Mouse (Mus musculus) lung, embryonic 15.5 days (tissue): ENCODE results near the gene Fam118b. TPM values are rescaled to one million over a fixed set of nuclear protein-coding genes. Genes with fewer than 3 reads are reported as not detected.

Source experiments
- ATAC-seq: fragments of 200-750 bp; cut with Nextera tagmentation; 2 replicates; pipeline ENCODE4 v1.8.0; 2017; ENCODE audit warnings: moderate number of reproducible peaks, borderline replicate concordance; ENCODE audit not compliant: low FRiP score, low TSS enrichment; ENCODE audit errors: extremely low read depth
- H3K27ac ChIP-seq: fragments of 300-500 bp; sonication (generic); 2 replicates; pipeline ENCODE4 v1.5.1; 2015; ENCODE audit warnings: moderate library complexity, mild to moderate bottlenecking, inconsistent platforms
- H3K27me3 ChIP-seq: fragments of 300-500 bp; sonication (generic); 2 replicates; pipeline ENCODE4 v1.6.1; 2015; ENCODE audit warnings: inconsistent platforms
- H3K36me3 ChIP-seq: fragments of 300-500 bp; sonication (generic); 2 replicates; pipeline ENCODE4 v1.6.1; 2015; ENCODE audit warnings: inconsistent platforms
- H3K4me1 ChIP-seq: fragments of 300-500 bp; sonication (generic); 2 replicates; pipeline ENCODE4 v1.6.1; 2015; ENCODE audit warnings: inconsistent platforms
- H3K4me2 ChIP-seq: fragments of 300-500 bp; sonication (generic); 2 replicates; pipeline ENCODE4 v1.6.1; 2015; ENCODE audit warnings: inconsistent platforms, mild to moderate bottlenecking, moderate library complexity
- H3K4me3 ChIP-seq: fragments of 300-500 bp; sonication (generic); 2 replicates; pipeline ENCODE4 v1.5.1; 2015; ENCODE audit warnings: mild to moderate bottlenecking, inconsistent platforms
- H3K9ac ChIP-seq: fragments of 300-500 bp; sonication (generic); 2 replicates; pipeline ENCODE4 v1.6.1; 2015; ENCODE audit warnings: inconsistent platforms
- H3K9me3 ChIP-seq: fragments of 300-500 bp; sonication (generic); 2 replicates; pipeline ENCODE4 v1.6.1; 2016; ENCODE audit warnings: inconsistent platforms
- WGBS: fragments of 180-500 bp; shearing (Covaris S2); methylation state at CpG from one replicate; pipeline ENCODE4 v1.1.7; 2015; 5-methylcytosine and 5-hydroxymethylcytosine counted together
- polyA plus RNA-seq: library from polyadenylated mRNA; unstranded; fragments of >200 nt; fragmentation: Nextera tagmentation; extraction: Ambion mirVana; gene quantifications from 2 replicates; pipeline ENCODE4 v1.2.1, GENCODE M21; 2015

Fam118b gene
- polyA plus RNA-seq, 1 experiment from 2014 or later: 36.7 TPM

DNA sequence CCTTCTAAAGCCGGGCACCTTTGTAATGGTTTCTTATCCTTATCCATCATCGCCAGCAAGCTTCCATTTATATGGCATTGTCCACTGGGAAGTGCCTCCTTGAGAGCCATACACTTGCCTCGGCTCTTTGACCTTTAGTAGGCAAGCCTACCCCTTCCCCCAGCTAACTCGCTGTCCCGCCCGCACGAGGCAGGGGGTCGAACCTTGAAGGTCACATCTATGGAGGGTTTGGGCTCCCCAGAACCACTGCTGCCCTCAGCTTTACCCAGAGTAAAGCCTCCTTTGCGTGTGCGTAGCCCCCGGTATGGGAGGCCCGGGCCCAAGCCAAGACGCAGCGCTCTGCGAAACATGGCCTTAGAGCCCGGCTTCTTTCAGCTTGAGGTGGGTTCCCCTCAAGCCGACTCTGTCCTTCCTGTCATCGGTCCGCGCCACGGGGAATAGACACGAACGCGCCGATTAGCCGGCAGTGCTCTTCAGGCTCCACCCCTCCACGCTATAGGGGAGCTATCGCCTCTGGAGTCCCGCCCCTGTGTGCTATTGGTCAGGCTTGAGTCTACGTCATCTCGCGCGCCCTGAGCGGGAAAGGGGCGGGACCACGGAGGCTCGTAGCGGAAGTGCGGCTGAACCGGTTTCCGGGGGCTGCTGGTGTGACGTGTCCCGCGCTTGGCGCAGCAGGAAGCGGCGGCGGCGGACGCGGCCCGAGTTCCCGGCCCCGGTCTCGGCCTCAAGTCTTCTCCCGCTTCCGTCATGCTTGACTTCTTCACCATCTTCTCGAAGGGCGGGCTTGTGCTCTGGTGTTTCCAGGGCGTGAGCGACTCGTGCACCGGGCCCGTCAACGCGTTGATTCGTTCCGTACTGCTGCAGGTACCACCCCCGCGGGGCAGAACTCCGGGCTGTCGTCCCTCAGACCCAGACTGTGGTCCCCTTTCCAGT lies 56.8 kb downstream of the Fam118b start, which contains the start of gene Foxred1:
Foxred1 (minus strand) TSS at position 514 of the 933 bp plus-strand sequence.
- H3K27me3 ChIP-seq: no peaks in the 10 kb centered on the region
- H3K9ac ChIP-seq: peak within 1 kb of the TSS; percentile 76
- H3K4me2 ChIP-seq: peak within 1 kb of the TSS; percentile 82
- H3K27ac ChIP-seq: peak within 1 kb of the TSS; percentile 66
- peak; percentile 100 for ATAC-seq
- H3K4me3 ChIP-seq: peak within 1 kb of the TSS; percentile 76
- peaks cover 65% of the 10 kb centered on the region for H3K36me3 ChIP-seq
- H3K4me1 ChIP-seq: peaks cover 16% of the 10 kb centered on the region
- WGBS: under 1% methylated on average over 72 of the region's 72 CpGs
- no peaks in the 10 kb centered on the region for H3K9me3 ChIP-seq

DNA sequence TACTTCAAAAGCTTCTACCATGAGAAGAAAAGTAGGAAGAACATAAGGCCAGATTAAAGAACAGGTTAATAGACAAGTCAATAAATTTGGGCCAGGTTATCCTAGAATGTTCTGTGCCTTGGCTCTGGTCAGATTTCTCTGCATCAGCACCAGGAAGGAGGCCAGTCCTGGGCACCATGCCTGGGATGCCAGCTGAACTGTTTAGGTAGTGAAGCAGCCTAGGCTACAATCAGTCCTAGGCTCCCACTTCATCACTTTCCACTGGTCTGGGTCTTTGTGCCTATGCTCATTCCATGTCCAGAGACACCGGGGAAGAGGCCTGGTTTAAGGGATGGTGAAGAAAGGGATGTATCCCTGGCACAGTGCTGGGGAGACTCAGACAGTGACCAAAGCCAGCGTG lies 63.2 kb downstream of the Fam118b start:
- Histone ChIP-seq H3K27ac (no peak overlapping the region), H3K36me3 (peaks cover 44% of the 10 kb centered on the region), H3K9ac (no peak overlapping the region), H3K27me3 (no peaks in the 10 kb centered on the region), H3K4me1 (peaks cover 7% of the 10 kb centered on the region; the same call in 1 of the 2 replicates), H3K9me3 (no peaks in the 10 kb centered on the region), H3K4me3 (no peak overlapping the region), H3K4me2 (no peak overlapping the region)
- WGBS: 91% methylated on average over 2 of the region's 2 CpGs
- no peak for ATAC-seq

DNA sequence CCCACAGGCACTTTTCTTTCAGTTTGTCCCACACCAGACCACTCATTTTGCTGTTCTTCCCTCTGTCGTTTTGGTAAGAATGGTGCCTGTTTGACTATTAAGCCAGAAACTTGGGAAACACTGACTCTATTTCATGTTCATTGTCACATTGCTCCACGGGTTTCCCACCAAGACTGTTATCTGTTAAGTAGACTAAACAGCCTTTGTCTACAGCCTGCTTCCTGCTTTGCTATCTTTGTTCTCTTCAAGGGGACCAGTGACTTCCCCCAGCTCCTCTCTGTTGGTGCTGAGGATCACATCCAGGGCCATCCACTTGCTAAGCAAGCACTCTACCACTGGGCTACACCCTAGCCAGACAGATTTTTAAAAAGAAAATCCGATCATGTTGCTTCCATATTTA lies 64.1 kb downstream of the Fam118b start:
- no peak for ATAC-seq
- Histone ChIP-seq H3K9me3 (no peaks in the 10 kb centered on the region), H3K9ac (no peak overlapping the region), H3K4me2 (no peak overlapping the region), H3K27me3 (no peaks in the 10 kb centered on the region), H3K36me3 (peaks cover 40% of the 10 kb centered on the region), H3K27ac (no peak overlapping the region), H3K4me1 (peaks cover 7% of the 10 kb centered on the region; the same call in 1 of the 2 replicates), H3K4me3 (no peak overlapping the region)
- WGBS: 40% methylated on average over 3 of the region's 3 CpGs

GRCm38 (mm10) chr9:35200529-35201060 lies 67.0 kb downstream of the Fam118b start:
- peak overlapping the region; percentile 64 for H3K4me3 ChIP-seq
- H3K9ac ChIP-seq: peak overlapping the region; percentile 65
- no peaks in the 10 kb centered on the region for H3K27me3 ChIP-seq
- no peak for ATAC-seq
- no peak overlapping the region for H3K27ac ChIP-seq
- H3K4me2 ChIP-seq: peak overlapping the region; percentile 74
- WGBS: 52% methylated on average over 9 of the region's 9 CpGs
- H3K9me3 ChIP-seq: no peaks in the 10 kb centered on the region
- H3K4me1 ChIP-seq: peaks cover 7% of the 10 kb centered on the region; the same call in 1 of the 2 replicates
- H3K36me3 ChIP-seq: 0 out of 2 replicates have a peak, but pooled peaks cover 12% of the 10 kb centered on the region

- H3K9me3 ChIP-seq: no peaks in the 10 kb centered on the region
- no peaks in the 10 kb centered on the region for H3K27me3 ChIP-seq
- H3K27ac ChIP-seq: peak within 1 kb of the TSS; percentile 48; the same call in 1 of the 2 replicates
- ATAC-seq: peak; percentile 93
- peaks cover 7% of the 10 kb centered on the region; the same call in 1 of the 2 replicates for H3K4me1 ChIP-seq
- 0 out of 2 replicates have a peak, but pooled peaks cover 6% of the 10 kb centered on the region for H3K36me3 ChIP-seq
- H3K4me3 ChIP-seq: peak within 1 kb of the TSS; percentile 64
- WGBS: under 1% methylated on average over 44 of the region's 44 CpGs
- peak within 1 kb of the TSS; percentile 74 for H3K4me2 ChIP-seq
- peak within 1 kb of the TSS; percentile 65 for H3K9ac ChIP-seq
Observed at GRCm38 (mm10) chr9:35199772-35200471, 67.7 kb downstream of the Fam118b start, which contains the start of the genes Srpr and Tirap. Gene Srpr (plus strand): TSS chr9:35200175. Gene Tirap (minus strand): TSS chr9:35200291.

DNA sequence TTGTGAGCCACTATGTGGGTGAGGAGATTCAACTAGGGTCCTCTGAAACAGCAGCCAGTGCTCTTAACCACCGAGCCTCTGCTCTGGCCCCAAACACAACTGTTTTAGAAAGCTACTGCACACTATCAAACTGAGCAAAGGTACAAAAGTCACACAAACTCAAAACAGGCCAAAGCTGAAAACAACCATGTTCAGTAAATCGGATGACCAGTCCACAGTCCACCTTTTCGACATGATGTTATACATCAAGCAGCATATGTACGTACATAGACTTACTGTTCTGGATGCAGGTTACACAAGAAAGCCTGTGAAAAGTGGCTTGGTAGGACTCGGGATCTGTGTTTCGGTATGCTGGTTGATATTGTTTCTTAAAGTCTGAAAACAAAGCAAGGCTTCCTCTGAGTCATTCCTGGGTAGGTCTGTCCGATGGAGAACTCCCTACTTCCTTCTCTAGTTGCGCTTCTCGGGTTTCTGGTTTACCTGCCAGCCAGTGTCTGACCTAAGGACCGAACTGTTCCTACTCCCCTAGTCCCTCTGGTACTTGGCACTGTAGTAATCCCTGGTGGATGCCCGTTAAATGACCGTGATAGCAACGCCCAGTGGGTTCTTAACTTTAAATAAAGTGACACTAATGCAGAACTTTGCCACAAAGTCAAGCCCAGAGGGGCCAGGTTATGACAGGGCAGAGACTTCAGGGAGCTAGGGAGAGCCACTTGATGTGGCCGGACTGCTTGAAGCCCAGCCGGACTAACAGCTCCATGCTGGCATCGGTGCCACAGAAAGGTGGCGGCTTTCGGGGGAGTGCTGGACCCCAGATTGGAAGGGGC lies 68.4 kb downstream of the Fam118b start:
- Histone ChIP-seq H3K4me1 (peaks cover 7% of the 10 kb centered on the region; the same call in 1 of the 2 replicates), H3K36me3 (0 out of 2 replicates have a peak, but pooled peaks cover under 1% of the 10 kb centered on the region), H3K9ac (peak overlapping the region; percentile 65), H3K27ac (peak overlapping the region; percentile 48; the same call in 1 of the 2 replicates), H3K4me2 (peak overlapping the region; percentile 74), H3K27me3 (no peaks in the 10 kb centered on the region), H3K9me3 (no peaks in the 10 kb centered on the region), H3K4me3 (peak overlapping the region; percentile 64)
- 21% methylated on average over 18 of the region's 18 CpGs for WGBS
- peak; percentile 61 for ATAC-seq

DNA sequence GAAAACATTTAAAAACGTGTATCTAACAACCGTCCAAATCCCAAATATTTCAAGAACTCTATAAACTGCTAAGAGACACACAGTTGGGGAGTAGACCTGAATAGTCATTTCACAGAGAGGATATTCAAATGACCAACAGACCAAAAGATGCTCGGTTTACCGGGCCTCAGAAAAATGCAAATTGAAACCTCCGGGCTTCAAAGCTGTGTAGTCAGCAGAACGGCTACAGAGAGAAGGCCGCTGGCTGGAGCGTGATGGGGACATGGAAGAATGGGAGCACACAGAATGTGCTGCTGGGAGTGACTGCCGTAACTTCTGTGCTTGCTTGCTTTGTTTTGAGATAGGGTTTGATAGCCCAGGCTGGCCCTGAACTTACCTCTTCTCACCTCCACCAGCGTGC lies 69.3 kb downstream of the Fam118b start:
- Histone ChIP-seq H3K27ac (no peak overlapping the region), H3K9me3 (no peaks in the 10 kb centered on the region), H3K4me1 (peaks cover 7% of the 10 kb centered on the region; the same call in 1 of the 2 replicates), H3K4me3 (no peak overlapping the region), H3K36me3 (no peaks in the 10 kb centered on the region), H3K27me3 (no peaks in the 10 kb centered on the region), H3K9ac (no peak overlapping the region), H3K4me2 (no peak overlapping the region)
- 76% methylated on average over 10 of the region's 10 CpGs for WGBS
- no peak for ATAC-seq

- Histone ChIP-seq H3K36me3 (no peaks in the 10 kb centered on the region), H3K9me3 (no peaks in the 10 kb centered on the region), H3K4me1 (peaks cover 7% of the 10 kb centered on the region; the same call in 1 of the 2 replicates), H3K4me2 (no peak overlapping the region), H3K27me3 (no peaks in the 10 kb centered on the region), H3K4me3 (no peak overlapping the region), H3K9ac (no peak overlapping the region), H3K27ac (no peak overlapping the region)
- no peak for ATAC-seq
- WGBS: 90% methylated on average over 3 of the region's 3 CpGs
Observed at GRCm38 (mm10) chr9:35197625-35198024, 70.0 kb downstream of the Fam118b start.

- 90% methylated on average over 3 of the region's 3 CpGs for WGBS
- no peak overlapping the region for H3K27ac ChIP-seq
- H3K4me2 ChIP-seq: no peak overlapping the region
- ATAC-seq: no peak
- H3K36me3 ChIP-seq: peaks cover 4% of the 10 kb centered on the region; the same call in 1 of the 2 replicates
- no peak overlapping the region for H3K4me3 ChIP-seq
- H3K4me1 ChIP-seq: 0 out of 2 replicates have a peak, but pooled peaks cover under 1% of the 10 kb centered on the region
- no peaks in the 10 kb centered on the region for H3K27me3 ChIP-seq
- H3K9ac ChIP-seq: no peak overlapping the region
- no peaks in the 10 kb centered on the region for H3K9me3 ChIP-seq
Observed at GRCm38 (mm10) chr9:35194048-35194447, 73.6 kb downstream of the Fam118b start.

DNA sequence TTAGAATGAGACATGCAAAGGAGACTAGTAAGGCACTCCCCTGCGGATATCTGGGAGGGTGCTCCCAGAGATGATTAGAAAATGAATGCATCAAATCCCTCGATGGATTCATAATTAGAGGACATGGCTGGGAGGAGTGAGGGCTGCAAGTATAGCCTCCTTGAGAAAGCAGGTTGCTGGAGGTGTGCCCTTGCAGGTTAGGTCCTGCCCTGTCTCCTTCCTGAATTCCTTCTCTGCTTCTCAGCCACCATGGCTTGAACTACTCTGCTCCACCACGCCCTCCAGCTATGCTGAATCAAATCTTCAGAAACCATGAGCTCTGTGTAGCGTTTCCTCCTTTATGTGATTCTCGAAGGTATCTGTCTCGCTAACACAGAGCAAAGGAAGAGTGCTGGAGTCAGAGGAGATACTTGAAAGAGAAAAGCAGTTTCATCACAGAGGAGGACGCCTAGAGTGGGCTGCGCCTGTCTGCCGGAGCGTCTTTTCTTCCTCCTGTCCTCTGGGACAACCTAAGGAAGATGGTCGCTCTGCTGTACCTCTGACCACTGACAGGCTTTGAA lies 74.5 kb downstream of the Fam118b start:
- H3K4me1 ChIP-seq: 0 out of 2 replicates have a peak, but pooled peaks cover 2% of the 10 kb centered on the region
- no peak for ATAC-seq
- H3K36me3 ChIP-seq: peaks cover 4% of the 10 kb centered on the region; the same call in 1 of the 2 replicates
- H3K9me3 ChIP-seq: no peaks in the 10 kb centered on the region
- no peak overlapping the region for H3K4me3 ChIP-seq
- H3K27ac ChIP-seq: no peak overlapping the region
- no peak overlapping the region for H3K4me2 ChIP-seq
- H3K27me3 ChIP-seq: no peaks in the 10 kb centered on the region
- H3K9ac ChIP-seq: no peak overlapping the region
- WGBS: 78% methylated on average over 11 of the region's 11 CpGs
